Mouse (Mus musculus) midbrain, postnatal 0 days (tissue): Measurements from ENCODE around the gene B4galt7. TPM values are rescaled to one million over a fixed set of nuclear protein-coding genes. Genes with fewer than 3 reads are reported as not detected.
"Not testable (repeated sequence)": the region's sequence is repeated elsewhere in the genome, so short reads cannot be mapped to it uniquely, and the experiment has no call there.

Experiments
- ATAC-seq: fragments of 200-750 bp; cut with Nextera tagmentation; 2 replicates; pipeline ENCODE4 v1.8.0; 2017; ENCODE audit warnings: moderate number of reproducible peaks, mild to moderate bottlenecking, moderate TSS enrichment, moderate library complexity; ENCODE audit not compliant: low FRiP score
- DNase-seq: peaks from one replicate; pipeline ENCODE4 v3.0.0-alpha.2; 2015; ENCODE audit warnings: low spot score
- H3K27ac ChIP-seq: fragments of 300-500 bp; sonication (generic); 2 replicates; pipeline ENCODE4 v1.5.1; 2014; ENCODE audit warnings: low read depth, mild to moderate bottlenecking, low read length, mixed read lengths
- H3K27me3 ChIP-seq: fragments of 300-500 bp; sonication (generic); 2 replicates; pipeline ENCODE4 v1.6.1; 2014; ENCODE audit warnings: low read length, control low read depth, mixed read lengths; ENCODE audit not compliant: insufficient read depth
- H3K36me3 ChIP-seq: fragments of 300-500 bp; sonication (generic); 2 replicates; pipeline ENCODE4 v1.6.1; 2014; ENCODE audit warnings: low read length, control low read depth, mixed read lengths; ENCODE audit not compliant: insufficient read depth
- H3K4me1 ChIP-seq: fragments of 300-500 bp; sonication (generic); 2 replicates; pipeline ENCODE4 v1.6.1; 2014; ENCODE audit warnings: mild to moderate bottlenecking, control low read depth, antibody characterized with exemption, low read length, mixed read lengths; ENCODE audit not compliant: insufficient read depth
- H3K4me2 ChIP-seq: fragments of 300-500 bp; sonication (generic); 2 replicates; pipeline ENCODE4 v1.6.1; 2014; ENCODE audit warnings: low read depth, mild to moderate bottlenecking, low read length, mixed read lengths; ENCODE audit not compliant: poor library complexity, severe bottlenecking
- H3K4me3 ChIP-seq: fragments of 300-500 bp; sonication (generic); 2 replicates; pipeline ENCODE4 v1.5.1; 2014; ENCODE audit warnings: low read depth, mild to moderate bottlenecking, low read length, moderate library complexity
- H3K9ac ChIP-seq: fragments of 300-500 bp; sonication (generic); replicated peaks from 2 replicates; pipeline ENCODE4 v1.6.1; 2014; ENCODE audit warnings: mild to moderate bottlenecking, low read length, moderate library complexity, mixed read lengths; ENCODE audit not compliant: poor library complexity, severe bottlenecking
- H3K9me3 ChIP-seq: fragments of 300-500 bp; sonication (generic); 2 replicates; pipeline ENCODE4 v1.6.1; 2016; ENCODE audit warnings: low read length, control low read depth
- CTCF ChIP-seq: IDR thresholded peaks from 2 replicates; pipeline ENCODE4 v1.5.1; 2016; ENCODE audit warnings: antibody characterized with exemption, mild to moderate bottlenecking
- WGBS: fragments of 180-500 bp; shearing (Covaris S2); extraction: QIAGEN DNeasy Blood & Tissue Kit; methylation state at CpG from one replicate; pipeline ENCODE4 v1.1.7; 2014; 5-methylcytosine and 5-hydroxymethylcytosine counted together
- polyA plus RNA-seq: library from polyadenylated mRNA; unstranded; fragments of >200 nt; fragmentation: Nextera tagmentation; extraction: Ambion mirVana; gene quantifications from 2 replicates; pipeline ENCODE4 v1.2.1, GENCODE M21; 2015
- total RNA-seq: library from RNA; depleted of rRNA; stranded (reverse); fragments of >200 nt; gene quantifications from 2 replicates; pipeline ENCODE4 v1.2.3, GENCODE M21; 2014; rRNA removed

Gene B4galt7
- total RNA-seq (62.6 and 67.7 TPM in 2 replicates), polyA plus RNA-seq (50.1 and 55.1 TPM in 2 replicates)

GRCm38 (mm10) chr13:55599566-55600540 lies at the start of gene B4galt7:
Gene B4galt7, plus strand, starts transcription at chr13:55599896.
- Histone ChIP-seq H3K4me1 (0 out of 2 replicates have a peak, but pooled peaks cover 3% of the 10 kb centered on the region), H3K9me3 (no peaks in the 10 kb centered on the region), H3K4me3 (peak within 1 kb of the TSS; percentile 75), H3K9ac (peak within 1 kb of the TSS; percentile 93), H3K27ac (peak within 1 kb of the TSS; percentile 74), H3K27me3 (no peaks in the 10 kb centered on the region), H3K36me3 (peaks cover 29% of the 10 kb centered on the region), H3K4me2 (peak within 1 kb of the TSS; percentile 62)
- 10% methylated on average over 49 of the region's 51 CpGs for WGBS
- ATAC-seq, result peak; percentile 88
- no peak for TF ChIP-seq CTCF
- DNase-seq, result peak; percentile 78

GRCm38 (mm10) chr13:55555921-55556320 lies 43.8 kb upstream of the B4galt7 start:
- H3K36me3 ChIP-seq, result peaks cover 36% of the 10 kb centered on the region
- H3K27ac ChIP-seq, result no peak overlapping the region
- H3K4me2 ChIP-seq, result no peak overlapping the region
- DNase-seq (no peak), ATAC-seq (no peak)
- H3K27me3 ChIP-seq, result no peaks in the 10 kb centered on the region
- no peak overlapping the region for H3K9ac ChIP-seq
- 92% methylated on average over 9 of the region's 9 CpGs for WGBS
- no peak for TF ChIP-seq CTCF
- no peaks in the 10 kb centered on the region for H3K4me1 ChIP-seq
- H3K9me3 ChIP-seq, result no peaks in the 10 kb centered on the region
- no peak overlapping the region for H3K4me3 ChIP-seq

- no peaks in the 10 kb centered on the region for H3K4me1 ChIP-seq
- ATAC-seq, result no peak
- no peak for TF ChIP-seq CTCF
- H3K4me2 ChIP-seq, result no peak overlapping the region
- H3K9me3 ChIP-seq, result no peaks in the 10 kb centered on the region
- no peak overlapping the region for H3K27ac ChIP-seq
- 87% methylated on average over 6 of the region's 6 CpGs for WGBS
- no peak overlapping the region for H3K4me3 ChIP-seq
- peaks cover 29% of the 10 kb centered on the region for H3K36me3 ChIP-seq
- no peak overlapping the region for H3K9ac ChIP-seq
- no peak for DNase-seq
- H3K27me3 ChIP-seq, result no peaks in the 10 kb centered on the region
These were observed 42.2 kb upstream of the B4galt7 start for GRCm38 (mm10) chr13:55557499-55557898.

GRCm38 (mm10) chr13:55563266-55563879 lies 36.3 kb upstream of the B4galt7 start:
- H3K27ac ChIP-seq, result no peak overlapping the region
- H3K9ac ChIP-seq, result no peak overlapping the region
- H3K4me2 ChIP-seq, result no peak overlapping the region
- no peaks in the 10 kb centered on the region; the same call in 1 of the 2 replicates for H3K36me3 ChIP-seq
- TF ChIP-seq CTCF, result no peak
- no peak overlapping the region for H3K4me3 ChIP-seq
- H3K4me1 ChIP-seq, result no peaks in the 10 kb centered on the region
- ATAC-seq (no peak), DNase-seq (no peak)
- 82% methylated on average over 7 of the region's 7 CpGs for WGBS
- H3K27me3 ChIP-seq, result no peaks in the 10 kb centered on the region
- no peaks in the 10 kb centered on the region for H3K9me3 ChIP-seq

- Histone ChIP-seq H3K9me3 (no peaks in the 10 kb centered on the region), H3K36me3 (no peaks in the 10 kb centered on the region), H3K4me1 (peaks cover 10% of the 10 kb centered on the region; the same call in 1 of the 2 replicates), H3K27ac (no peak overlapping the region), H3K9ac (no peak overlapping the region), H3K4me2 (no peak overlapping the region), H3K4me3 (no peak overlapping the region), H3K27me3 (no peaks in the 10 kb centered on the region)
- 84% methylated on average over 6 of the region's 6 CpGs for WGBS
- TF ChIP-seq CTCF, result no peak
- ATAC-seq, result no peak
- no peak for DNase-seq
These were observed 32.7 kb upstream of the B4galt7 start for GRCm38 (mm10) chr13:55567001-55567400.

GRCm38 (mm10) chr13:55567949-55568348 lies 31.7 kb upstream of the B4galt7 start:
- no peak overlapping the region for H3K4me2 ChIP-seq
- TF ChIP-seq CTCF, result no peak
- H3K9me3 ChIP-seq, result no peaks in the 10 kb centered on the region
- WGBS, result 88% methylated on average over 2 of the region's 2 CpGs
- ATAC-seq (no peak), DNase-seq (no peak)
- no peak overlapping the region for H3K9ac ChIP-seq
- H3K4me3 ChIP-seq, result no peak overlapping the region
- peaks cover 10% of the 10 kb centered on the region; the same call in 1 of the 2 replicates for H3K4me1 ChIP-seq
- H3K36me3 ChIP-seq, result no peaks in the 10 kb centered on the region
- H3K27me3 ChIP-seq, result no peaks in the 10 kb centered on the region
- no peak overlapping the region for H3K27ac ChIP-seq

- not testable (repeated sequence) for H3K27ac ChIP-seq, H3K9me3 ChIP-seq, H3K4me1 ChIP-seq, H3K27me3 ChIP-seq, DNase-seq, H3K4me2 ChIP-seq, H3K36me3 ChIP-seq, H3K9ac ChIP-seq, H3K4me3 ChIP-seq, ATAC-seq
- WGBS, result 94% methylated on average over 4 of the region's 4 CpGs
These were observed 31.2 kb upstream of the B4galt7 start for GRCm38 (mm10) chr13:55568524-55568923.
